In genomic region chr11:82845415-82846078, GRCm38 (mm10) we compare ENCODE assay signal across 8 mouse cellular contexts. TPM values are rescaled to one million over a fixed set of nuclear protein-coding genes. Genes with fewer than 3 reads are reported as not detected.
DNase-seq lines count a peak whose midpoint lies in the region; ATAC-seq and TF ChIP-seq lines count a peak whose summit lies in the region.

No protein-coding gene starts in this region.

- WGBS in cerebellum, adult 2 months = 30% methylated on average over 16 of the region's 16 CpGs
- WGBS in forebrain, postnatal 0 days = 29% methylated on average over 16 of the region's 16 CpGs
- WGBS in hindbrain, embryonic 10.5 days = 29% methylated on average over 16 of the region's 16 CpGs

- peak overlapping the region; percentile 11 for H3K4me3 ChIP-seq in cerebellum, adult 2 months (replicated peaks; ENCODE audit: insufficient read depth, low read depth, low read length)
- no peak overlapping the region for H3K4me3 ChIP-seq in forebrain, postnatal 0 days (ENCODE audit: low read depth, low read length)
- peak overlapping the region; percentile 31; the same call in 1 of the 2 replicates for H3K4me3 ChIP-seq in hindbrain, embryonic 10.5 days

- TF ChIP-seq CTCF in cerebellum, adult 2 months (IDR thresholded peaks at IDR 0.05; ENCODE audit: borderline replicate concordance, insufficient read depth, low read depth, low read length) = no peak
- TF ChIP-seq CTCF in forebrain, postnatal 0 days (IDR thresholded peaks at IDR 0.05; ENCODE audit: low read depth) = peak; percentile 25

- H3K4me1 ChIP-seq in cerebellum, adult 2 months (ENCODE audit: control insufficient read depth, insufficient read depth, low read length) = no peaks in the 10 kb centered on the region
- peaks cover 2% of the 10 kb centered on the region for H3K4me1 ChIP-seq in forebrain, postnatal 0 days (ENCODE audit: insufficient read depth)
- H3K4me1 ChIP-seq in hindbrain, embryonic 10.5 days (replicated peaks) = peaks cover 42% of the 10 kb centered on the region

- no peaks in the 10 kb centered on the region for H3K9me3 ChIP-seq in forebrain, postnatal 0 days (ENCODE audit: low read length)
- no peaks in the 10 kb centered on the region for H3K9me3 ChIP-seq in hindbrain, embryonic 10.5 days

- no peaks in the 10 kb centered on the region for H3K27me3 ChIP-seq in cerebellum, adult 2 months (ENCODE audit: control insufficient read depth, insufficient read depth, low read length)
- no peaks in the 10 kb centered on the region for H3K27me3 ChIP-seq in forebrain, postnatal 0 days (ENCODE audit: insufficient read depth, low read length)
- H3K27me3 ChIP-seq in hindbrain, embryonic 10.5 days (ENCODE audit: insufficient read depth, poor library complexity, severe bottlenecking) = peaks cover 8% of the 10 kb centered on the region; the same call in 1 of the 2 replicates

- H3K4me2 ChIP-seq in forebrain, postnatal 0 days (ENCODE audit: low read depth) = peak overlapping the region; percentile 30

- no peak for TF ChIP-seq POLR2A in cerebellum, adult 2 months (IDR thresholded peaks at IDR 0.05; ENCODE audit: borderline replicate concordance, insufficient read depth, low read length)

- peak overlapping the region; percentile 35; the same call in 1 of the 2 replicates for H3K9ac ChIP-seq in forebrain, postnatal 0 days

- peak; percentile 87 for DNase-seq in NIH3T3 (ENCODE audit: low read depth)
- DNase-seq in cerebellum, adult 2 months = peak; percentile 40 to 47
- no peak for DNase-seq in forebrain, postnatal 0 days
- peak; percentile 57 for DNase-seq in hindbrain, embryonic 10.5 days (ENCODE audit: low spot score)
- peak; percentile 29 to 34 for DNase-seq in left cerebral cortex, postnatal 36 days (ENCODE audit: low spot score in 2 of 2)
- DNase-seq in right cerebral cortex, postnatal 36 days (ENCODE audit: low spot score in 2 of 2) = peak; percentile 23 to 39
- DNase-seq in thymus, postnatal 0 days (ENCODE audit: low spot score) = no peak

- intact Hi-C loops in left cerebral cortex, postnatal 36 days (cut with DNase I) = no loop called here

- H3K27ac ChIP-seq in cerebellum, adult 2 months (ENCODE audit: insufficient read depth, low read length) = peak overlapping the region; percentile 57; the same call in 1 of the 2 replicates
- peak overlapping the region; percentile 15; the same call in 1 of the 2 replicates for H3K27ac ChIP-seq in forebrain, postnatal 0 days (ENCODE audit: low read depth, low read length)
- H3K27ac ChIP-seq in hindbrain, embryonic 10.5 days = peak overlapping the region; percentile 80

- ATAC-seq in forebrain, postnatal 0 days = peak; percentile 67; the same call in 1 of the 2 replicates
- peak; percentile 70 for ATAC-seq in megakaryocyte-erythroid progenitor cell, adult 5-6 weeks (replicated peaks; ENCODE audit: low FRiP score, low TSS enrichment, poor library complexity, severe bottlenecking)

- no peaks in the 10 kb centered on the region for H3K36me3 ChIP-seq in forebrain, postnatal 0 days (ENCODE audit: insufficient read depth)
- H3K36me3 ChIP-seq in hindbrain, embryonic 10.5 days = no peaks in the 10 kb centered on the region

RNA-seq across cellular contexts. Expression of gene Rffl, which starts 25.5 kb away (rescaled TPM):
- 16.8 and 18.6 TPM in 2 replicates for polyA plus RNA-seq in cerebellum, adult 2 months (2012; rRNA removed)
- 4.3 and 6.0 TPM in 2 replicates for total RNA-seq in forebrain, postnatal 0 days (2014; rRNA removed)
- 2.3 and 2.8 TPM in 2 replicates for polyA plus RNA-seq in forebrain, postnatal 0 days (2015; fragmentation: Nextera tagmentation; extraction: Ambion mirVana)
- 7.4 and 11.0 TPM in 2 replicates for polyA plus RNA-seq in hindbrain, embryonic 10.5 days (2016; fragmentation: Nextera tagmentation; extraction: Ambion mirVana)
- total RNA-seq in left cerebral cortex, postnatal 36 days (2021) = 10 to 100 TPM in 1 of 2 experiments, 1 to 10 TPM in 1; 9.2 to 10.3 TPM
- 28.7 and 31.2 TPM in 2 replicates for total RNA-seq in megakaryocyte-erythroid progenitor cell, adult 5-6 weeks (2014; fragmentation: Nextera tagmentation)
- 16.4 and 22.4 TPM in 2 replicates for total RNA-seq in megakaryocyte-erythroid progenitor cell, adult 5-6 weeks (2017)
- polyA plus RNA-seq in thymus, postnatal 0 days (2015; fragmentation: Nextera tagmentation; extraction: Ambion mirVana) = 15.8 TPM in 2 replicates

RNA-seq across cellular contexts. Expression of gene Rad51d, which starts 44.9 kb away (rescaled TPM):
- 20.9 and 21.2 TPM in 2 replicates for polyA plus RNA-seq in cerebellum, adult 2 months (2012; rRNA removed)
- 8.6 and 9.5 TPM in 2 replicates for total RNA-seq in forebrain, postnatal 0 days (2014; rRNA removed)
- 13.4 and 14.0 TPM in 2 replicates for polyA plus RNA-seq in forebrain, postnatal 0 days (2015; fragmentation: Nextera tagmentation; extraction: Ambion mirVana)
- polyA plus RNA-seq in hindbrain, embryonic 10.5 days (2016; fragmentation: Nextera tagmentation; extraction: Ambion mirVana) = 15.1 and 17.3 TPM in 2 replicates
- 10 to 100 TPM; 18.0 to 21.0 TPM for total RNA-seq in left cerebral cortex, postnatal 36 days (2021)
- total RNA-seq in megakaryocyte-erythroid progenitor cell, adult 5-6 weeks (2014; fragmentation: Nextera tagmentation) = 14.3 and 20.0 TPM in 2 replicates
- 16.3 and 18.9 TPM in 2 replicates for total RNA-seq in megakaryocyte-erythroid progenitor cell, adult 5-6 weeks (2017)
- polyA plus RNA-seq in thymus, postnatal 0 days (2015; fragmentation: Nextera tagmentation; extraction: Ambion mirVana) = 19.2 and 22.4 TPM in 2 replicates

RNA-seq across cellular contexts. Expression of gene Fndc8, which starts 46.4 kb away (rescaled TPM):
- not detected in 2 replicates for polyA plus RNA-seq in cerebellum, adult 2 months (2012; rRNA removed)
- not detected in 2 replicates for total RNA-seq in forebrain, postnatal 0 days (2014; rRNA removed)
- polyA plus RNA-seq in forebrain, postnatal 0 days (2015; fragmentation: Nextera tagmentation; extraction: Ambion mirVana) = 0.06 and 0.29 TPM in 2 replicates
- polyA plus RNA-seq in hindbrain, embryonic 10.5 days (2016; fragmentation: Nextera tagmentation; extraction: Ambion mirVana) = 0.19 and 0.31 TPM in 2 replicates
- total RNA-seq in left cerebral cortex, postnatal 36 days (2021) = not detected
- not detected in 2 replicates for total RNA-seq in megakaryocyte-erythroid progenitor cell, adult 5-6 weeks (2014; fragmentation: Nextera tagmentation)
- total RNA-seq in megakaryocyte-erythroid progenitor cell, adult 5-6 weeks (2017) = not detected in 2 replicates
- 0.26 and 0.39 TPM in 2 replicates for polyA plus RNA-seq in thymus, postnatal 0 days (2015; fragmentation: Nextera tagmentation; extraction: Ambion mirVana)

Comparison
In these comparisons a context has a peak if more than half of its experiments do, and no peak if none do; other contexts are left out.
1. DNase-seq: peak in NIH3T3 (single experiment), cerebellum, adult 2 months (2 of 2), hindbrain, embryonic 10.5 days (single experiment), left cerebral cortex, postnatal 36 days (2 of 2) and right cerebral cortex, postnatal 36 days (2 of 2); none in forebrain, postnatal 0 days (single experiment) and thymus, postnatal 0 days (single experiment).
2. H3K27ac ChIP-seq: peak in every context shown above with its lines; median percentile 80 in hindbrain, embryonic 10.5 days; 57 in cerebellum, adult 2 months; 15 in forebrain, postnatal 0 days.